Mouse (Mus musculus): ENCODE measurements at regions not wholly inside any gene's neighbourhood (a gene's known extent, or its start where the extent isn't known, plus 50 kb on each side); places are given as distances from the start of the nearest gene placed in this dataset.
"Not testable (repeated sequence)": the region's sequence is repeated elsewhere in the genome, so short reads cannot be mapped to it uniquely, and the experiment has no call there.

DNA sequence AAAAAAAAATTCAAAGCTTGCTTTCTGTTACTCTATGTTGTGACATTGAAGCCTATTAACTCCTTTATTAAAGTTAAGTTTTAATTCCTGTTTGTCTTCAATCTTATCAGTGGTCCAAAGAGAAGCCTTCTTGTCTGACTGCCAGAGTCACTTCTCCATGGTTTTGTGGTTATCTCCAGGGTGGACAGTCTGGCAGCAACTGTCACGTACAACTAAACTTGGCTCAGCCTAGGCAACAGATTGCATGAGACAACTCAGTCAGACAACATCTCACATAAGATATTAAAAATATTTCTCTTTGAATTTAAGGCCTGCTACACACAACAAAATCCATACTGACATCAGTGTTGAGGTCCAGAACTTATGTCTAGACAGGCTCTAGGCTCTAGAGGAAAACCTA, 406.7 kb upstream of the Slc39a10 start:
- no peak for DNase-seq (ENCODE audit: low spot score)

GRCm38 (mm10) chr1:47285639-47286038, 393.0 kb upstream of the Slc39a10 start:
- DNase-seq (ENCODE audit: low spot score): no peak

DNA sequence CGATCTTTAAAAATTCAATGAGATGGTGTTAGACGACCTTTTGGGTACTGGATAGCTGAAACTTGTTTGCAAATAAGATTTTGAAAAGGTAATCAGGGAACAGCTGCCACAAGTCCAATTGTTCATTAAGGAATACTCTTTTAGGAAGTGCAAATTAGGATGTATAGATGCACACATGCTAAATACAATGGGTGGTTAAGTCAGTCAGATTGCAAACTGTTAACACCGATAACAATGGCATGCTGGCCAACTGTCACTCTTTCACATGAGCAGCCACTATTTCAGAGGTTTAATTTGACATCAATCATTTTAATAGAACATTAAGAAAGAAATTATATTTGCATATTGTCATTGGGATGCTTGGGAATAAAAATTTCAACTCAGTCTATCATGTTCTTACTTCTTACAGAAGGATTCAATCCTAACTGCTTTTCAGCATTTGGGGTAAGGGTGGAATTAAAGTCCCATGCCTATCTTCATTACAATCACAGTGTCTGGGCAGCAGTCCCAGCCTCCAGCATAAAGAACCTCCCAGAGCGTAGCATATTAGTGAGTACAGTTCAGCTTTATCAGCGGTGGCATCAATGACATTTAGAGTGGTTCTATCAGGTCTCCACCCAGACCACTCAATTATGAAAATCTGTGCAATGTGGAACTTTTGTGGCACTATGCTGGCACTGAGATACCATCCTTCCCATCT, 385.8 kb upstream of the Slc39a10 start:
- DNase-seq (ENCODE audit: low spot score): no peak

DNA sequence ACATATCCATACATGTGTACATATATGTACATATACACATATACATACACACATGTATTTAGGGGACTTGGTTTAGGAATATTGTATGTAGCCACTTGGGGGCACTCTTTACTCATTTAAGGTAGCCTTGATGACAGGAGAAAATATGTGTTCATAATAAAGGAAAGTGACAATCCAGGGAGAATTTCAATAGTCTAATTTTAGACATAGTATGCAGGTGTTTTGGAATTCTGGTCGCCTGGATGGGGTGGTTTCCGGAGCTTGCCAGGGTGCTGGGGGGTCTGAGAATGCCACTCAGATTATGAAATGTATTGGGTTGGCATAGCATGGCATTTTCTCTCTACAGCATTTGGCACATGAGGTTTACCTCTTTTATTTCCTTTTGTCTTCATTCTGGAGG, 385.2 kb upstream of the Slc39a10 start:
- no peak for DNase-seq (ENCODE audit: low spot score)

DNA sequence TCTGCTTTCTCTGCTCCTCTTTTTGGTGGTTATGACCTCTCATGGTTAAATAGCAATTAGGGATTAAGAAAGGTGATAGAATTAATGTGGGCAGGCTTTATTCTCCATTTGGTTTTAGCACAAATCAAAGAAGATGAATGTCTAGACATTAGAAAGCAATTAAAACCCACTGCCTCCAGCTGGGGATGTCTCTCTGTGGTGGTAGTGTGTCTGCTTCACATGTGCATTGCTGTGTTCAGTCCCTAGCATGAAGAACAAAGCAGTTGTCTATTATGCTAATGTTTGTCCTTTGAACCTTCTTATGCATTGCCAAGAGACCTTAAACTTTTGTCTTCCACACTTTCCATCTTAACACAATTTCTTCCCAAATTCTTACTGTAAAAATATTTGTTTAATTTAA, 379.5 kb upstream of the Slc39a10 start:
- DNase-seq (ENCODE audit: low spot score): no peak

DNA sequence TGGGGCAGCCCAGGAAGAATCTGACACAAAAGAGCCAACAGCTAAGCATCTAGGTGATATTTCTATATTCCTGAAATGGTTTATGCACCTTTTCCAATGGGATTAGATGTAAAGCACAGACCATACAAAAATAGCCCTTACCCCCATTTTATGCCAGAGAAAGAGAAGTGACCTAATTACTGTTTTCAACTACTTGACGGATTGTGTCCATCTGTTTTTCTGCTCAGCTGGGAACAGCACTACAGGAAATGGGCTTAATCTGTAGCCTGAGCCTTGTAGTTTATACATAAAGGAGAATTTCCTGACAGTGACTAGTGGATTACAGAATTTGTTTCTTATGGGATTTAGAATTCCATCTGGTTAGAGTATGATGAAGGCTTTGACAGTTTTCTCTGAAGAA, 371.0 kb upstream of the Slc39a10 start:
- DNase-seq (ENCODE audit: low spot score): no peak

- no peak for DNase-seq (ENCODE audit: low spot score)
These were observed 369.0 kb upstream of the Slc39a10 start for GRCm38 (mm10) chr1:47261505-47262130.

DNA sequence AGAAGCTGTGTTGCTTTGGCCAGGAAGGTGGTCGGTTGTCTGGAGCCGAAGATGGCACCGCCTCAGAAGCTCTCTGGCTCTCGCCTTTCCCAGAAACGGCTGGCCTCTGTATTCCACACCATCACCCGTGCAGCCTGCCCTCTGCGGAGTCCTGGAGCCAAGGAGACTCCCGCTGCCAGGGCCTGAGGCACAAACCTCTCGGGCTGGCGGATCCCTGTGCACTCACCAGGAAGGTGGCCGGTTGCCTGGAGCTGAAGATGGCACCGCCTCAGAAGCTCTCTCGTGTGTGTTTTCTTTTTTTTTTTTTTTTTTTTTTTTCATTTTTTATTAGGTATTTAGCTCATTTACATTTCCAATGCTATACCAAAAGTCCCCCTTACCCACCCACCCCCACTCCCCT, 358.1 kb upstream of the Slc39a10 start:
- DNase-seq (ENCODE audit: low spot score): not testable (repeated sequence)

DNA sequence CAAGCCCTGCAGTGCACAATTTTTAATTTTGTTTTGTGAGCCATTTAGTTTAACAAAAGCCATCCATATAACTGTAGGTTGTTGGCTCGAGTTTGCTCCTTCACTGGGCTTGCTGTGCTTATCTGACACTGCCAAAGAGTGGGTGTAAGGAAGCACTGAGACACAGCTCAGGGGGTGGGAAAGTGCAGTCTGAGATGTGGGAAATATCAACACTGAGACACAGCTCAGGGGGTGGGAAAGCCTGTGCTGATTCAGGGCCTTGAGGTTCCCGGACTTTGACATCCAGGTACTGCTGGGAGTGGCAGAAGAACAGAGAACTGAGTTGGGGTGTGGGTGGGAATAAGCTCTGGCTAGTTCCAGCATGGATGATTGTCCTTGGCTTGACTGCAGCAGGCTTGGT, 324.4 kb upstream of the Slc39a10 start:
- no peak for DNase-seq (ENCODE audit: low spot score)

DNA sequence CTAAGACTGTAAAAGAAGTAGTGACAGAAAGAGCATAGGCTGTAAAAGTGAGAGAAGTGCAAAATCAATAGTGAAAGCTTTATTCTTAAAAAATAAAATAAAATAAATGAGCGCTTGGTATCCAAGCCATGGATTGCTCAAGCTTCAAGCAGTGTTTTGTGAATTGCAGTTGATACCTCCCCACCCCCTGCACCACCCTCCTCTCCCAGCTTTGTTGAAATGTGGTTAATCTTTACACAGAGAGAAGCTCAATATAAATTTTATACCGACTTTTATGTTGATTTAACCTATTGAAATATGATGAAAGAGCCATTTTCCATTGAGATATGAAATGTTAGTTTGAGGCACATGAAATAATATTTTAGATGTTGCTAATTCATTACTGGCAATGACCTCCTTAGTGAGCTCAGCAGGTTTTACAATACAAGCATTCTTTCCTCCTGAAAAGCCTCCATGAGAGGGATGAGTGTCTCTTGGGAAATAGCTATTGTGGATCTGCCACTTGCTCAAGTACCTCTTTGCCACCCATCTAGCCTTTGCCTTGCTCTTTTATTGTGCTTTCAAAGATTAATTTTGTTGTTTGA, 323.9 kb upstream of the Slc39a10 start:
- peak; percentile 5 for DNase-seq (ENCODE audit: low spot score)

DNA sequence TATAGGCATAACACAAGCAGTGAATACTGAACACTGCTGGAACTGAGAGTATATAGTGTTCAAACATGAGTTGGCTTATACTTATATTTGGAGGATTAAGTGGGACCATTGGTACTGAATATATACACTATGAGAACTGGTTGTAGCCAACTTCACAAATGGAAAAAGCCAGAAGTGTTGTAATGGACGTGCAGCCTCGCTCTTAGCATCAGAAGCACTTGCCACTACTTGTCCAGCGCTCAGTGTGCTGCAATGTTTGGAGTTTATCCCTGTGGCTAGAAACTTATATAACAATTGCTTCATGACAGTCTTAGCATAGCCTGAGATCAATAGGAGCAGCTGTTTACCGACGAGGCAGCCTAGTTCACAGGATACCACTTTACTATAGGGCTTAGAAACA, 320.8 kb upstream of the Slc39a10 start:
- no peak for DNase-seq (ENCODE audit: low spot score)

DNA sequence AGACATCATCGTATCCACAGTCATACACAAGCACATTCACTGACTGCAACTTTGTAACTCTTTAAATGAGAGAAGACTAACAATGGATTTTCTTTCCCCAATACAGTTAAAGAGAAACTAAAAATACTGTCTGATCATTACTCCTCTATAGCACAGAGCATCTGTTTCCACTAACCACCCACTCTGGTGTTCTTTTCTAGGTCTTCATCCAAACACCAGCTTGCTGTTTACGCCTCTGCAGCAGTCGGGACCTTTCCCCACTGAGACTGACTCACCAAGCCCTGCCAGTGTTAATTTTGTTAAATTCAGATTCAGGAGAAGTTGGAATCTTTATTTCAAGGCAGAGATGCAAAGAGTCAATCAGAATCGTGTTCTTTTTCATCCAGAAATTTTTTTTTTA, 300.3 kb upstream of the Slc39a10 start:
- no peak for DNase-seq (ENCODE audit: low spot score)

DNA sequence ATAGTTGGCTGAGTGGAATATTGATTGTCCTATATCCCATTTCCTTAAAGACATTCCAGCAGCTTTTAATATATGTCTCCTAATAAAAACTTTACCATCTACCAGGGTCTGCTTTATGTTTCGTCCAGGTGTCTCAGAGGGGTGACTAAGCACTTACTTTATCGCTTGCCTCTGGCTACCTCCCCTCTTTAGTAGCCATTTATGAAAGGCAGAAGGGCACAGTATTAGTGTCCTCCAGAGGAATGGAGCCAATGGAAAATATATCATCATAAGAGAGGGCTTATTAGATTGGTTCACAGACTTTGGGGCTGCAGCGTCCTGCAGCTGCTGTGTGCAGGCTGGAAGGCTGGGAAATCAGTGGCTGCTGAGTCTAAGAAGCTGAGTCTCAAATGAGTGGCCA, 271.8 kb upstream of the Slc39a10 start:
- no peak for DNase-seq (ENCODE audit: low spot score)

DNA sequence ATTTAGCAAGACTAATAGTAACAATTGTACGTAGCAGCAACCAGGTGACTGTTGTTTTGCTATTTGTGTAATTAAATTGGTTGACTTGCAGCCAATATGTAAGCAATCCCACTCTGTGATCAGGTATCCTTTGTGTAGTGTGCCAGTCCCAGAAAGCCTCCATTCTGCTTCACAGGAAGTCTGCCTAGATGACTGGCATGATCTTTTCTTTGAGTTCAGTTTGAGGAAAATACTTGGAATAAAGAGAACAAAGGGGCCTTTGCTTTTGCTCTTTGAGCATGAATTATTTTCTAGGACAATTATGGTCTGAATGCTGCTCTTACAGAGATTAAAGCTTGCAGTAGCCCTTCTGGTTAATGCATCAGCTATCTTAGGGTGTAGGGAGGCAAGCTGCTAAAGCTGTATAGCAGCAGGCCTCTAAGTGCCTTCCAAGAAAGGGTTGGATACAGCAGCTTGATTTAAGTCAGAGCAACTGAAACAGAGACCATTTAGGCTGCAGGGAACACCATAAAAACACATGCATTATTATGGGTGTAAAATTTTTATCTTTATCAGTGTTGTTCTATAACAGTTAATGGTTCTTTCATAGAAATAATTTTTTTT, 271.3 kb upstream of the Slc39a10 start:
- no peak for DNase-seq (ENCODE audit: low spot score)

GRCm38 (mm10) chr1:47130031-47130430, 237.4 kb upstream of the Slc39a10 start:
- not testable (repeated sequence) for DNase-seq (ENCODE audit: low spot score)

- DNase-seq (ENCODE audit: low spot score): no peak
These were observed 227.0 kb upstream of the Slc39a10 start for GRCm38 (mm10) chr1:47119636-47120035.

- DNase-seq (ENCODE audit: low spot score): not testable (repeated sequence)
These were observed 224.0 kb upstream of the Slc39a10 start for GRCm38 (mm10) chr1:47116681-47117080.

GRCm38 (mm10) chr1:47112494-47112893, 219.8 kb upstream of the Slc39a10 start:
- no peak for DNase-seq (ENCODE audit: low spot score)

GRCm38 (mm10) chr1:47104055-47104454, 211.4 kb upstream of the Slc39a10 start:
- no peak for DNase-seq (ENCODE audit: low spot score)

- DNase-seq (ENCODE audit: low spot score): no peak
These were observed 210.8 kb upstream of the Slc39a10 start for GRCm38 (mm10) chr1:47103321-47103988.

DNA sequence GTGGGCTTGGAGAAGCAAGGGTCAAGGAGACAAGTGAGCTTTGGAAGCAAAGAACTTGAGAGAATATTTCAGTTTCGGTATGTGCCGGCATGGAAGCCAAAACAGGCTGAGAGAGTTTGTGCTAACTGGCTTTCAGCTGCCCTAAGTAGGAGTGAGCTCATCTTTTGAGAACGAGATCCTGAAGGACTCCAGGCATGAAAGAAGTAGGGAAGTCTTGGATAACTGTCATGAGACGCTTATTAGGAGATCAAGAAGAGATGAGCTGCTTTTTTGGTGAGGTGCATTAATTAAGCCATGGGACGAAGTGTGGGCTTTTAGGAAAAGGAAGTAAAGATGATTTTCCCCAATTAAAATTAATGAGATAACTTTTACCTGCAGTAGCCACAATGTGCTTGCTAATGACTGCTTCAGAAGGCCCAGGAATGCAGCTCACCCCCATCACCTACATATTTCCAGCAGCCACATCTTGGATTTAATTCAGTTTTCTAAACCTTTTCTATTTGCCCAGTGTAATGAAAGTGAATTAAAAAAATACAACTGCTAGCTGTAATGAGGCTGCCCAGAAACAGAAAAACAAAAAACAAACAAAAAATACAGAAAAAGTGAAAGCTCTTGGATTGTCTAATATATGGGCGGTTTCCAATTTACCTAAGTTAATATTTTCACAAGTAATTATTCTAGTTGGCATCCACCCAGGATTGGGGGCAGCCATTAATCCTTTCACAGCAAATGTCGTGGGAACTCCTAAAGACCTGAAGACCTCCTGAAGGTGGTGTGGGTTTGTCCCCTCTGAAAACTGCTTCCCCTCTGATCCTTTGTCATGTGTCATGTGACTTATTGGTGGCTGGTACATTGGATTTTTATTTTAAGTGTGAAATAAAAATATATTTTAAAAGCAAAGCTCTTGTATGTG, 204.7 kb upstream of the Slc39a10 start:
- DNase-seq (ENCODE audit: low spot score): no peak

- no peak for DNase-seq (ENCODE audit: low spot score)
These were observed 201.8 kb upstream of the Slc39a10 start for GRCm38 (mm10) chr1:47094498-47094897.
